Mouse (Mus musculus) neural tube, embryonic 14.5 days (tissue): ENCODE measurements at regions not wholly inside any gene's neighbourhood (a gene's known extent, or its start where the extent isn't known, plus 50 kb on each side); places are given as distances from the start of the nearest gene placed in this dataset.
"Not testable (repeated sequence)": the region's sequence is repeated elsewhere in the genome, so short reads cannot be mapped to it uniquely, and the experiment has no call there.

Experiments
- ATAC-seq: fragments of 200-750 bp; cut with Nextera tagmentation; 2 replicates; pipeline ENCODE4 v1.8.0; 2017; ENCODE audit warnings: low read depth, mild to moderate bottlenecking, moderate TSS enrichment, moderate library complexity
- H3K27ac ChIP-seq: fragments of 300-500 bp; sonication (generic); 2 replicates; pipeline ENCODE4 v1.5.1; 2014; ENCODE audit warnings: low read depth, mild to moderate bottlenecking, control low read depth, low read length, moderate library complexity, mixed read lengths
- H3K27me3 ChIP-seq: fragments of 300-500 bp; sonication (generic); 2 replicates; pipeline ENCODE4 v1.6.1; 2014; ENCODE audit warnings: low read length; ENCODE audit not compliant: control insufficient read depth, insufficient read depth
- H3K36me3 ChIP-seq: fragments of 300-500 bp; sonication (generic); 2 replicates; pipeline ENCODE4 v1.6.1; 2014; ENCODE audit warnings: low read length, mixed read lengths; ENCODE audit not compliant: control insufficient read depth, insufficient read depth
- H3K4me1 ChIP-seq: fragments of 300-500 bp; sonication (generic); 2 replicates; pipeline ENCODE4 v1.6.1; 2014; ENCODE audit warnings: low read length; ENCODE audit not compliant: control insufficient read depth, insufficient read depth
- H3K4me2 ChIP-seq: fragments of 300-500 bp; sonication (generic); 2 replicates; pipeline ENCODE4 v1.6.1; 2014; ENCODE audit warnings: mild to moderate bottlenecking, low read depth, low read length, control low read depth
- H3K4me3 ChIP-seq: fragments of 300-500 bp; sonication (generic); 2 replicates; pipeline ENCODE4 v1.5.1; 2014; ENCODE audit warnings: low read depth, low read length, control low read depth, mixed read lengths
- H3K9ac ChIP-seq: fragments of 300-500 bp; sonication (generic); replicated peaks from 2 replicates; pipeline ENCODE4 v1.6.1; 2014; ENCODE audit warnings: low read depth, mild to moderate bottlenecking, control low read depth, low read length, mixed read lengths
- H3K9me3 ChIP-seq: fragments of 300-500 bp; sonication (generic); 2 replicates; pipeline ENCODE4 v1.6.1; 2016; ENCODE audit warnings: low read length; ENCODE audit not compliant: control insufficient read depth
- WGBS: fragments of 180-500 bp; shearing (Covaris S2); extraction: QIAGEN DNeasy Blood & Tissue Kit; methylation state at CpG from one replicate; pipeline ENCODE4 v1.1.7; 2014; 5-methylcytosine and 5-hydroxymethylcytosine counted together

DNA sequence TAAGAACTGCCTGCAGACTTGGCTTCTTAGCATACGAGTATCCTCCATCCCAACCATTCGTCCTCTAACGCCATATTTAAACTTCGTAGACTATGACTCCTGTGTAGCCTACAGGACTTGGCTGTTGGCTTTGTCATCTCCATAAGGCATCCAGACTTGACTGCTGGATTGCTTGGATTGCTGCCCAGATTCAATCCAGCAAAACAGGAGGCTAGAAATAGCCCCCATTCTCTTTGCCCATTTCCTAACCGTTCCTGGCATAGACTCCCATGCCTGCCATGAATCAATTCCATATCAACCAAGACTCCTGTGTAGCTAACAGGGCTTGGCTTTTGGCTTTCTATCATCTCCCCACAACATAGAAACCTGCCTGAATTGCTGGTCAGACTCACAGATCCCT lies 90.3 kb upstream of the Mocs1 start:
- H3K27me3 ChIP-seq: no peaks in the 10 kb centered on the region
- no peak overlapping the region for H3K27ac ChIP-seq
- H3K4me3 ChIP-seq: no peak overlapping the region
- no peaks in the 10 kb centered on the region for H3K9me3 ChIP-seq
- H3K36me3 ChIP-seq: no peaks in the 10 kb centered on the region
- 93% methylated on average over 5 of the region's 5 CpGs for WGBS
- no peak for ATAC-seq
- no peak overlapping the region for H3K4me2 ChIP-seq
- H3K4me1 ChIP-seq: no peaks in the 10 kb centered on the region
- no peak overlapping the region for H3K9ac ChIP-seq

GRCm38 (mm10) chr17:49342636-49343035 lies 85.5 kb upstream of the Mocs1 start:
- ATAC-seq: no peak
- no peak overlapping the region for H3K4me2 ChIP-seq
- no peaks in the 10 kb centered on the region for H3K9me3 ChIP-seq
- H3K27ac ChIP-seq: no peak overlapping the region
- H3K9ac ChIP-seq: no peak overlapping the region
- no peaks in the 10 kb centered on the region for H3K27me3 ChIP-seq
- H3K36me3 ChIP-seq: no peaks in the 10 kb centered on the region
- 84% methylated on average over 2 of the region's 2 CpGs for WGBS
- no peak overlapping the region for H3K4me3 ChIP-seq
- H3K4me1 ChIP-seq: no peaks in the 10 kb centered on the region

DNA sequence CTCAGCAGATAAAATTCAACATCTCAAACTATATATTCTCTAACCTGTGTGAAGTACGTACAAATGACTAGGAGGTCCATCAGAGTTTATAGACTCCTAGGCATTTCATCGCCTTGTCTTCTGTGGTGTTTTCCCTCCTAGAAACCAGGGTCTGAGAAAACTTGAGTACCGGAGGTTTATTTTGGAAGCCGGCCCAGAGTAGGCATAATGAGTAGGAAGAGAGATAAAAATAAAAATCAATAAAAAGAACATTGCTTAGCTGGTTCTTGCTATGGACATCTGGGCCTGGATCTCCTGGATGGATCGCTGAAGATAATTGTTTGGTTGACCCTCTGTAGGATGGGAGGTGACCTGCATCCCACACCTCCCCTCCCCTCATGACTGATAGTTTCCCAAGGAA lies 81.5 kb upstream of the Mocs1 start:
- Histone ChIP-seq H3K27ac (no peak overlapping the region), H3K9ac (no peak overlapping the region), H3K4me3 (no peak overlapping the region), H3K4me1 (no peaks in the 10 kb centered on the region), H3K9me3 (no peaks in the 10 kb centered on the region), H3K27me3 (no peaks in the 10 kb centered on the region), H3K36me3 (no peaks in the 10 kb centered on the region), H3K4me2 (no peak overlapping the region)
- ATAC-seq: no peak
- WGBS: 88% methylated on average over 5 of the region's 5 CpGs

- Histone ChIP-seq H3K4me2 (no peak overlapping the region), H3K27ac (no peak overlapping the region), H3K27me3 (no peaks in the 10 kb centered on the region), H3K9ac (no peak overlapping the region), H3K4me3 (no peak overlapping the region), H3K4me1 (no peaks in the 10 kb centered on the region), H3K9me3 (no peaks in the 10 kb centered on the region), H3K36me3 (no peaks in the 10 kb centered on the region)
- ATAC-seq: no peak
- WGBS: 68% methylated on average over 9 of the region's 9 CpGs
Observed at GRCm38 (mm10) chr17:49349328-49349727, 78.8 kb upstream of the Mocs1 start.

GRCm38 (mm10) chr17:49359212-49359611 lies 69.0 kb upstream of the Mocs1 start:
- Histone ChIP-seq H3K27ac (no peak overlapping the region), H3K27me3 (no peaks in the 10 kb centered on the region), H3K9me3 (no peaks in the 10 kb centered on the region), H3K4me1 (no peaks in the 10 kb centered on the region), H3K4me2 (no peak overlapping the region), H3K36me3 (no peaks in the 10 kb centered on the region), H3K4me3 (no peak overlapping the region), H3K9ac (no peak overlapping the region)
- ATAC-seq: no peak

GRCm38 (mm10) chr17:49360251-49360650 lies 67.9 kb upstream of the Mocs1 start:
- not testable (repeated sequence) for H3K4me1 ChIP-seq, H3K4me2 ChIP-seq, H3K9me3 ChIP-seq, H3K36me3 ChIP-seq, H3K27ac ChIP-seq, H3K27me3 ChIP-seq, H3K9ac ChIP-seq, H3K4me3 ChIP-seq, ATAC-seq
- 25% methylated on average over 6 of the region's 6 CpGs for WGBS

- ATAC-seq: no peak
- no peaks in the 10 kb centered on the region for H3K9me3 ChIP-seq
- no peak overlapping the region for H3K27ac ChIP-seq
- H3K4me3 ChIP-seq: no peak overlapping the region
- no peaks in the 10 kb centered on the region for H3K4me1 ChIP-seq
- H3K9ac ChIP-seq: no peak overlapping the region
- H3K36me3 ChIP-seq: no peaks in the 10 kb centered on the region
- H3K27me3 ChIP-seq: no peaks in the 10 kb centered on the region
- whole genome bisulfite sequencing: 74% methylated on average over 4 of the region's 4 CpGs
- H3K4me2 ChIP-seq: no peak overlapping the region
Observed at GRCm38 (mm10) chr17:49367791-49368190, 60.4 kb upstream of the Mocs1 start.

GRCm38 (mm10) chr17:49368476-49369269 lies 59.5 kb upstream of the Mocs1 start:
- no peaks in the 10 kb centered on the region for H3K4me1 ChIP-seq
- H3K4me3 ChIP-seq: no peak overlapping the region
- WGBS: 51% methylated on average over 2 of the region's 2 CpGs
- H3K27me3 ChIP-seq: no peaks in the 10 kb centered on the region
- H3K4me2 ChIP-seq: no peak overlapping the region
- no peaks in the 10 kb centered on the region for H3K36me3 ChIP-seq
- H3K27ac ChIP-seq: no peak overlapping the region
- no peaks in the 10 kb centered on the region for H3K9me3 ChIP-seq
- no peak overlapping the region for H3K9ac ChIP-seq
- no peak for ATAC-seq

GRCm38 (mm10) chr17:49377626-49378025 lies 50.5 kb upstream of the Mocs1 start:
- Histone ChIP-seq H3K9ac (no peak overlapping the region), H3K4me2 (no peak overlapping the region), H3K4me1 (no peaks in the 10 kb centered on the region), H3K27ac (no peak overlapping the region), H3K9me3 (no peaks in the 10 kb centered on the region), H3K4me3 (no peak overlapping the region), H3K36me3 (no peaks in the 10 kb centered on the region), H3K27me3 (no peaks in the 10 kb centered on the region)
- no peak for ATAC-seq
- 60% methylated on average over 11 of the region's 11 CpGs for WGBS
